Mouse (Mus musculus): ENCODE results near the gene Pabpc4.
"Not testable (repeated sequence)": the region's sequence is repeated elsewhere in the genome, so short reads cannot be mapped to it uniquely, and the experiment has no call there.

DNA sequence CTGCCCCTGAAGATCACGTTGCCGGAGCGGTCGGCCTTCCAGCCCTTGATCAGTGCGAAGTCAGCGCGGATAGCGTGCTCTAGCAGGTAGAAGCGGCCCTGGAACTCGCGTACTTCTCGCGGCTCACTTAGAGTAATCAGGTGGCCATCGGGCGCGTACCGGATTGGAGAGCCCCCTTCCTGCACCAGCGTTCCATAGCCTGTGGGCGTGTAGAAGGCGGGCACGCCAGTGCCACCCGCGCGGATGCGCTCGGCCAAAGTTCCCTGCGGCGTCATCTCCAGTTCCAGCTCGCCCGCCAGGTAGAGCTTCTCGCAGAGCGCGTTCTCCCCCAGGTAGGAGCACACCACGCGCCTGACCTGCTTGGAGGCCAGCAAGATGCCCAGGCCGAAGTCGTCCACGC, 60.8 kb downstream of the Pabpc4 start:
- TF ChIP-seq CTCF, POLR2A (IDR thresholded peaks at IDR 0.05; ENCODE audit: extremely low read depth, insufficient read depth, low read length): not testable (repeated sequence)

All from cortical plate, adult 2 months (tissue).